Mouse (Mus musculus) kidney, embryonic 15.5 days (tissue): ENCODE data around the gene Ccdc92. TPM values are rescaled to one million over a fixed set of nuclear protein-coding genes. Genes with fewer than 3 reads are reported as not detected.

Experiments used
- ATAC-seq: fragments of 200-750 bp; cut with Nextera tagmentation; replicated peaks from 2 replicates; pipeline ENCODE4 v1.8.0; 2017; ENCODE audit warnings: moderate TSS enrichment; ENCODE audit not compliant: low FRiP score
- H3K27ac ChIP-seq: fragments of 300-500 bp; sonication (generic); 2 replicates; pipeline ENCODE4 v1.5.1; 2015; ENCODE audit warnings: mild to moderate bottlenecking, inconsistent platforms
- H3K27me3 ChIP-seq: fragments of 300-500 bp; sonication (generic); 2 replicates; pipeline ENCODE4 v1.6.1; 2015; ENCODE audit warnings: inconsistent platforms
- H3K36me3 ChIP-seq: fragments of 300-500 bp; sonication (generic); 2 replicates; pipeline ENCODE4 v1.6.1; 2015; ENCODE audit warnings: inconsistent platforms
- H3K4me1 ChIP-seq: fragments of 300-500 bp; sonication (generic); 2 replicates; pipeline ENCODE4 v1.6.1; 2015; ENCODE audit warnings: inconsistent platforms
- H3K4me2 ChIP-seq: fragments of 300-500 bp; sonication (generic); 2 replicates; pipeline ENCODE4 v1.6.1; 2015; ENCODE audit warnings: moderate library complexity, mild to moderate bottlenecking, inconsistent platforms
- H3K4me3 ChIP-seq: fragments of 300-500 bp; sonication (generic); replicated peaks from 2 replicates; pipeline ENCODE4 v1.5.1; 2015; ENCODE audit warnings: mild to moderate bottlenecking, inconsistent platforms
- H3K9ac ChIP-seq: fragments of 300-500 bp; sonication (generic); 2 replicates; pipeline ENCODE4 v1.6.1; 2015; ENCODE audit warnings: mild to moderate bottlenecking, inconsistent platforms
- H3K9me3 ChIP-seq: fragments of 300-500 bp; sonication (generic); replicated peaks from 2 replicates; pipeline ENCODE4 v1.6.1; 2016; ENCODE audit warnings: inconsistent platforms
- WGBS: fragments of 180-500 bp; shearing (Covaris S2); methylation state at CpG from one replicate; pipeline ENCODE4 v1.1.7; 2015; ENCODE audit warnings: mixed read lengths; 5-methylcytosine and 5-hydroxymethylcytosine counted together
- polyA plus RNA-seq: library from polyadenylated mRNA; unstranded; fragments of >200 nt; fragmentation: Nextera tagmentation; extraction: Ambion mirVana; gene quantifications from 2 replicates; pipeline ENCODE4 v1.2.1, GENCODE M21; 2015

Ccdc92 gene
- polyA plus RNA-seq, 1 experiment from 2014 or later = 9.1 TPM

GRCm38 (mm10) chr5:124852294-124852693, 9.9 kb downstream of the Ccdc92 start:
- H3K9ac ChIP-seq = no peak overlapping the region
- 0 out of 2 replicates have a peak, but pooled peaks cover 7% of the 10 kb centered on the region for H3K4me1 ChIP-seq
- H3K9me3 ChIP-seq = no peaks in the 10 kb centered on the region
- H3K36me3 ChIP-seq = no peaks in the 10 kb centered on the region
- no peak overlapping the region for H3K4me2 ChIP-seq
- H3K27me3 ChIP-seq = no peaks in the 10 kb centered on the region
- H3K27ac ChIP-seq = no peak overlapping the region
- no peak for ATAC-seq
- no peak overlapping the region for H3K4me3 ChIP-seq
- 31% methylated on average over 2 of the region's 2 CpGs for WGBS

GRCm38 (mm10) chr5:124851572-124851971, 10.7 kb downstream of the Ccdc92 start:
- H3K4me2 ChIP-seq = no peak overlapping the region
- H3K27ac ChIP-seq = no peak overlapping the region
- no peaks in the 10 kb centered on the region for H3K9me3 ChIP-seq
- no peak overlapping the region for H3K4me3 ChIP-seq
- no peak for ATAC-seq
- no peak overlapping the region for H3K9ac ChIP-seq
- H3K36me3 ChIP-seq = no peaks in the 10 kb centered on the region
- 0 out of 2 replicates have a peak, but pooled peaks cover 7% of the 10 kb centered on the region for H3K4me1 ChIP-seq
- H3K27me3 ChIP-seq = no peaks in the 10 kb centered on the region
- WGBS = 54% methylated on average over 4 of the region's 4 CpGs

DNA sequence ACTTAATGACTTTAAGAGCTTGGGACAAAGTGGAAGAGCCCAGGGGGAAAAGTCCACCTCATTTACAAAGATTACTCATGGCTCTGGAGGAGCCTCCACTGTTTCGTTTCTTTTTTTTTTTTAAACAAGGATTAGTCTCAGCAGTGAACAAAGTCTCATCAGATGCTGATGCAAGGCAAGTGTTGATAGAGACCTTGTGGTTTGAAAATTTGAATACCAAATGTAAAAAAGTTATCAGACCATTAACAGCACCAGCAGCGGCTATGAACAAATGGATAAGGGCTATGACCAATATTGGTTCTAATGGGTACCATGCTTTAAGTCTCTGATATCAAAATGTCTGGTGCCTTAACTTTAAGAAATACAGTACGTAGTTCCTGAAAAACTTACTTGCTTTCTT, 13.2 kb downstream of the Ccdc92 start:
- Histone ChIP-seq H3K4me2 (no peak overlapping the region), H3K9ac (no peak overlapping the region), H3K9me3 (no peaks in the 10 kb centered on the region), H3K4me3 (no peak overlapping the region), H3K27ac (no peak overlapping the region), H3K36me3 (no peaks in the 10 kb centered on the region), H3K4me1 (0 out of 2 replicates have a peak, but pooled peaks cover 7% of the 10 kb centered on the region), H3K27me3 (no peaks in the 10 kb centered on the region)
- ATAC-seq = no peak
- 79% methylated on average over 3 of the region's 3 CpGs for WGBS

GRCm38 (mm10) chr5:124847014-124847413, 15.2 kb downstream of the Ccdc92 start:
- 62% methylated on average over 1 of the region's 1 CpGs for WGBS
- Histone ChIP-seq H3K9ac (no peak overlapping the region), H3K9me3 (no peaks in the 10 kb centered on the region), H3K36me3 (no peaks in the 10 kb centered on the region), H3K27ac (no peak overlapping the region), H3K4me2 (no peak overlapping the region), H3K4me3 (no peak overlapping the region), H3K4me1 (0 out of 2 replicates have a peak, but pooled peaks cover 3% of the 10 kb centered on the region), H3K27me3 (no peaks in the 10 kb centered on the region)
- no peak for ATAC-seq

GRCm38 (mm10) chr5:124844929-124845328, 17.3 kb downstream of the Ccdc92 start:
- no peak overlapping the region for H3K4me3 ChIP-seq
- no peak overlapping the region for H3K9ac ChIP-seq
- WGBS = 69% methylated on average over 4 of the region's 4 CpGs
- no peaks in the 10 kb centered on the region for H3K36me3 ChIP-seq
- ATAC-seq = no peak
- H3K4me1 ChIP-seq = no peaks in the 10 kb centered on the region
- no peaks in the 10 kb centered on the region for H3K9me3 ChIP-seq
- no peaks in the 10 kb centered on the region for H3K27me3 ChIP-seq
- no peak overlapping the region for H3K27ac ChIP-seq
- H3K4me2 ChIP-seq = no peak overlapping the region

DNA sequence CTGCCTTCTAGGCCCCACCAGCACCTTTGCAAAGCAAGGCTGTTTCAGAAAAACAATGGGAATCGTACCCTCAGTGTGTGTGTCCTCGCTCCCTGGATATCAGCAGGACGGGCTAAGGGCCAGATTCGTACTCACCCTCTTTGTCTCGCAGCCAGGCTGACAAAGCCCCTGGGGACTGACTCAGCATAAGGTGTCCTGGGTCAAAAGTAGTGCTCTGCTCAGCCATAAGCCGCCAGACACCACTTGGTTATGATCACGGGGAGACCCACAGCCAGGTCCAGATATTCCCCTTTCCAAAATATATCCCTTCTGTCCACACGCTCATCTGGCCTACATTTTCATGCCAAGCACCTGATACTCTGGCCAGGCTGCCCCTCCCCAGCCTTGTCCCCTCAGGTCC, 18.8 kb downstream of the Ccdc92 start:
- H3K27ac ChIP-seq = no peak overlapping the region

GRCm38 (mm10) chr5:124840669-124841068, 21.6 kb downstream of the Ccdc92 start:
- Histone ChIP-seq H3K27me3 (no peaks in the 10 kb centered on the region), H3K36me3 (no peaks in the 10 kb centered on the region), H3K4me2 (no peak overlapping the region), H3K4me1 (no peaks in the 10 kb centered on the region), H3K9me3 (no peaks in the 10 kb centered on the region), H3K4me3 (no peak overlapping the region), H3K27ac (no peak overlapping the region), H3K9ac (no peak overlapping the region)
- no peak for ATAC-seq
- WGBS = 89% methylated on average over 2 of the region's 2 CpGs

More for the DNA sequence above, 18.8 kb downstream of the Ccdc92 start:
- no peaks in the 10 kb centered on the region for H3K36me3 ChIP-seq
- no peaks in the 10 kb centered on the region for H3K9me3 ChIP-seq
- no peak overlapping the region for H3K9ac ChIP-seq
- no peak overlapping the region for H3K4me3 ChIP-seq
- WGBS = 85% methylated on average over 8 of the region's 8 CpGs
- no peak for ATAC-seq
- H3K4me2 ChIP-seq = no peak overlapping the region
- H3K27me3 ChIP-seq = no peaks in the 10 kb centered on the region
- no peaks in the 10 kb centered on the region for H3K4me1 ChIP-seq

GRCm38 (mm10) chr5:124840202-124840601, 22.0 kb downstream of the Ccdc92 start:
- Histone ChIP-seq H3K27me3 (no peaks in the 10 kb centered on the region), H3K9ac (no peak overlapping the region), H3K4me2 (no peak overlapping the region), H3K4me3 (no peak overlapping the region), H3K27ac (no peak overlapping the region), H3K4me1 (no peaks in the 10 kb centered on the region), H3K9me3 (no peaks in the 10 kb centered on the region), H3K36me3 (no peaks in the 10 kb centered on the region)
- WGBS = 79% methylated on average over 7 of the region's 7 CpGs
- ATAC-seq = no peak

DNA sequence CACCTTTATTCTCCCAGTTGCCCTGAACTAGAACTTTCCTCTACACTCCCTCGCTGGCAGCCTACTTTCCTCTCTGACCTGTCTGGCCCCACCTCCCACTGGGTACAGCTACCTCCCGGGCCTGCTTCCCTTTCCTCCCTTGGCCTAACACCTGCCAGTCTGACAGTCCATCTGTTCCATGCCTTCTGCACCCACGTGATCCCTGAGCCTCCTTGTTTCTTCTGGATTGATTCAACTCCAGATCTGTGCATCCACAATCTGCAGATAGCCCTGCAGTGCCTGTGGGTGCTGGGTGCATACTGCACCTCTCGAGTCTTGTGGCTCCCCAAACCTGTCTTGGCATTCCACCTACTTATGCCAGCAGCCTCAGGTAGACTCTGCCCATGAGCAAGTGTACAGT, 25.6 kb downstream of the Ccdc92 start:
- no peak for ATAC-seq
- no peak overlapping the region for H3K9ac ChIP-seq
- no peak overlapping the region for H3K4me3 ChIP-seq
- H3K4me2 ChIP-seq = no peak overlapping the region
- WGBS = 65% methylated on average over 4 of the region's 4 CpGs
- no peaks in the 10 kb centered on the region for H3K4me1 ChIP-seq
- H3K36me3 ChIP-seq = no peaks in the 10 kb centered on the region
- H3K27me3 ChIP-seq = no peaks in the 10 kb centered on the region
- H3K9me3 ChIP-seq = no peaks in the 10 kb centered on the region
- H3K27ac ChIP-seq = no peak overlapping the region

GRCm38 (mm10) chr5:124836075-124836474, 26.1 kb downstream of the Ccdc92 start:
- no peak overlapping the region for H3K27ac ChIP-seq
- no peaks in the 10 kb centered on the region for H3K4me1 ChIP-seq
- no peak for ATAC-seq
- H3K9ac ChIP-seq = no peak overlapping the region
- no peak overlapping the region for H3K4me2 ChIP-seq
- 89% methylated on average over 10 of the region's 10 CpGs for WGBS
- no peaks in the 10 kb centered on the region for H3K36me3 ChIP-seq
- H3K9me3 ChIP-seq = no peaks in the 10 kb centered on the region
- no peak overlapping the region for H3K4me3 ChIP-seq
- H3K27me3 ChIP-seq = no peaks in the 10 kb centered on the region

DNA sequence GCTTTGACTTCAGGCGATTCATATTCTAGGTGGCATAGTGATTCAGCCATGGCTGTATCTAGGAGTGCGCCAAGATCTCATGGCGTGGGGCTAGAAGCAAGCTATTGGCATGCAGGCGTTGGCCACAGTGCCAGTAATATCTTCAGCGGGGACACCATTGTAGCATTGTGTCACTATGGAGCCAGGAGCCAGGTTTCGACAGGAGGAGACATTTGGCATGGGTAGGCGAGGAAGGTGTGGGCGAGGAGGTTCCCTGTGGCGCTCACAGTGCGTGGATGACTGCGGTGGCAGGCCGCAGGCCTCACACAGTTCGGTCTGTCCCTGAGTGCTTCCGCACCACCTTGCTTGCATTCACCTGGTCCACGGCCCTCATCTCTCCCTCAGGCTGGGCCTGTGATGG, 27.0 kb downstream of the Ccdc92 start:
- no peak for ATAC-seq
- WGBS = 94% methylated on average over 15 of the region's 15 CpGs
- no peak overlapping the region for H3K4me3 ChIP-seq

GRCm38 (mm10) chr5:124830331-124830730, 31.9 kb downstream of the Ccdc92 start:
- H3K27me3 ChIP-seq = no peaks in the 10 kb centered on the region
- H3K4me3 ChIP-seq = no peak overlapping the region
- H3K9ac ChIP-seq = no peak overlapping the region
- 88% methylated on average over 12 of the region's 12 CpGs for WGBS
- H3K4me1 ChIP-seq = no peaks in the 10 kb centered on the region
- ATAC-seq = no peak
- H3K4me2 ChIP-seq = no peak overlapping the region
- H3K36me3 ChIP-seq = no peaks in the 10 kb centered on the region
- H3K9me3 ChIP-seq = no peaks in the 10 kb centered on the region
- H3K27ac ChIP-seq = no peak overlapping the region

More for the DNA sequence above, 27.0 kb downstream of the Ccdc92 start:
- no peak overlapping the region for H3K27ac ChIP-seq
- H3K9me3 ChIP-seq = no peaks in the 10 kb centered on the region
- H3K4me2 ChIP-seq = no peak overlapping the region
- no peak overlapping the region for H3K9ac ChIP-seq
- H3K36me3 ChIP-seq = no peaks in the 10 kb centered on the region
- H3K4me1 ChIP-seq = no peaks in the 10 kb centered on the region
- H3K27me3 ChIP-seq = no peaks in the 10 kb centered on the region

DNA sequence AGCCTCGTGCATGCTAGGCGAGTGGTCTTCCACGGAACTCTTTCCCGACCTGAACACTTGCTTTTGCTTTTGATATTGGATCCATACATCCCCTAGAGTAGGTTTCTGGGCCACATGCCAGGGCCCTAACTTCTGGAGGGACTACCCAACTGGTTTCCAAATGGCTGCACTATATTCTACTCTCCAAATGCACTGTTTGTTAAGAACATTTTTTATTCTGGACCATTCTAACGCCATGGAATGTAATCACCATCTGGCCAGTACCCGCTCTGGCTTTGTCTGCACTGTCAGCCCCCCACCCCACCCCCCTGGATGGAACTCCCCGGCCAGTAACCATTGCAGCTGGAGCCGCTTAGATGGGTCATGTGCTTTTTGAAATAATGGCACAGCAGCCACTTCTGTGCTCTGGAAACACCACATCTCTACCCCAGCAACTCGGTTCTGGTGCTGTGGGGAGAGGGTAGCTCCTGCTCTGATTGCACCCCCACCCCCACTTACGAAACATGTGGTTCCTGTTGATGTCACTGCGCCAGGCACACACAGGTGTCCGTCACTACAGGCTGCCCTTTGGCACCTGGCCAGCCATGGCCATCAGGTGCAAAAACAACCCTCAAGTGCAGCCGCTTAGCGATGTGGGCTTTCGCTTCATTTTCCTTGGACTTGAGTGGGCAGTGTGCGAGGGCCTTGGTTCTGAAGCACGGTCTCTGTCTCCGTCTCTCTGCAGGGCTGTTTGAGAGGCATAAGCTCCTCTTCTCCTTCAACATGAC, 39.9 kb downstream of the Ccdc92 start:
- 79% methylated on average over 18 of the region's 18 CpGs for WGBS
- Histone ChIP-seq H3K4me3 (no peak overlapping the region), H3K4me2 (no peak overlapping the region), H3K27ac (no peak overlapping the region), H3K27me3 (no peaks in the 10 kb centered on the region), H3K36me3 (no peaks in the 10 kb centered on the region), H3K4me1 (no peaks in the 10 kb centered on the region), H3K9ac (no peak overlapping the region), H3K9me3 (no peaks in the 10 kb centered on the region)
- no peak for ATAC-seq
